8 mouse cellular contexts compared by ENCODE assay signal in the genomic region with DNA sequence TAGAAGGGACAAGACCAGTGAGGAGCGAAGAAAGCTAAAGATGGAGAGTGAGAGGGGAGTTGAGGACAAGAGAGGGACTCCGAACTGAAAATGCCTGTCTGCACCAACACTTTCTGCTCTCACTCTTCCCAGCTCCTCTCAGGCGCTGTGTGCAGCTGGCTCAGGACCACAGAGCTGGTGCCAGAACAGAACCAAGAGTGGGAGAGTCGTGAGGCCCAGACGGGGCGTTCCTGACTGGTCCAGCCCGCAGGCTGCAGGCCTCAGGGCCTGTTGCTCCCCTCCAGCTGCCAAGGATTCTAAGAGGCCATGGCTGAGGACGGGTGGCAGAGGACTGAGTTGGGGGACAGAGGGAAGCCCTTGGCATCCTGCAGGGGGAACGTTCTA.
DNase-seq lines count a peak whose midpoint lies in the region; ATAC-seq and TF ChIP-seq lines count a peak whose summit lies in the region.
"Had no signal": no experiment of that assay in that cellular context is flagged by ENCODE, and none has a peak within 500 bp of the region (broad histone marks: within the 10 kb centered on the region; RNA-seq: fewer than 3 reads in every experiment).

No protein-coding gene starts in this region.

- H3K4me2 ChIP-seq in neural tube, embryonic 15.5 days = no peak overlapping the region
- no peak overlapping the region for H3K4me2 ChIP-seq in limb, embryonic 13.5 days (replicated peaks)
- H3K4me2 ChIP-seq in stomach, postnatal 0 days (replicated peaks; ENCODE audit: low read depth) = no peak overlapping the region
- no peak overlapping the region for H3K4me2 ChIP-seq in midbrain, embryonic 11.5 days

- no peaks in the 10 kb centered on the region for H3K36me3 ChIP-seq in neural tube, embryonic 15.5 days
- H3K36me3 ChIP-seq in limb, embryonic 13.5 days = no peaks in the 10 kb centered on the region
- H3K36me3 ChIP-seq in stomach, postnatal 0 days (ENCODE audit: control insufficient read depth, insufficient read depth, low read length) = no peaks in the 10 kb centered on the region
- no peaks in the 10 kb centered on the region for H3K36me3 ChIP-seq in midbrain, embryonic 11.5 days (ENCODE audit: control insufficient read depth, insufficient read depth, low read length)

- H3K4me1 ChIP-seq in neural tube, embryonic 15.5 days = no peaks in the 10 kb centered on the region
- H3K4me1 ChIP-seq in limb, embryonic 13.5 days = peaks cover 20% of the 10 kb centered on the region
- H3K4me1 ChIP-seq in stomach, postnatal 0 days (replicated peaks; ENCODE audit: control insufficient read depth, insufficient read depth) = peaks cover 2% of the 10 kb centered on the region; the same call in 1 of the 2 replicates
- no peaks in the 10 kb centered on the region for H3K4me1 ChIP-seq in midbrain, embryonic 11.5 days (ENCODE audit: control insufficient read depth, insufficient read depth, low read length)

- no peak for DNase-seq in neural tube, embryonic 10.5 days (ENCODE audit: extremely low spot score, low spot score)
- peak; percentile 57 to 66 for DNase-seq in heart, adult 9 months (ENCODE audit: low spot score in 2 of 2)
- DNase-seq in stomach, postnatal 0 days (ENCODE audit: low spot score) = peak; percentile 34
- DNase-seq in midbrain, embryonic 11.5 days (ENCODE audit: low spot score, missing footprints) = no peak

- no peak overlapping the region for H3K9ac ChIP-seq in neural tube, embryonic 15.5 days (replicated peaks)
- H3K9ac ChIP-seq in limb, embryonic 13.5 days = 0 out of 2 replicates have a peak overlapping the region, but pooled peaks have one; percentile 25
- H3K9ac ChIP-seq in stomach, postnatal 0 days (ENCODE audit: low read length) = no peak overlapping the region
- no peak overlapping the region for H3K9ac ChIP-seq in midbrain, embryonic 11.5 days (ENCODE audit: low read length)

- 0 out of 2 replicates have a peak, but pooled peaks have one; percentile 47 for ATAC-seq in neural tube, embryonic 15.5 days (ENCODE audit: low FRiP score)
- ATAC-seq in limb, embryonic 13.5 days (ENCODE audit: low FRiP score, low read depth) = peak; percentile 77
- peak; percentile 65 for ATAC-seq in stomach, postnatal 0 days (ENCODE audit: low FRiP score, low TSS enrichment)
- no peak for ATAC-seq in monocyte, adult 5-6 weeks (replicated peaks; ENCODE audit: insufficient number of reproducible peaks, low FRiP score, low TSS enrichment, poor library complexity, severe bottlenecking)
- ATAC-seq in midbrain, embryonic 11.5 days (ENCODE audit: low FRiP score) = no peak

- no peak overlapping the region for H3K4me3 ChIP-seq in neural tube, embryonic 15.5 days (replicated peaks)
- no peak overlapping the region for H3K4me3 ChIP-seq in limb, embryonic 13.5 days
- no peak overlapping the region for H3K4me3 ChIP-seq in stomach, postnatal 0 days (ENCODE audit: low read depth, low read length)
- no peak overlapping the region for H3K4me3 ChIP-seq in midbrain, embryonic 11.5 days (ENCODE audit: low read depth, low read length)
- H3K4me3 ChIP-seq: left cerebral cortex, adult 2 months had no signal

- no peak for TF ChIP-seq EP300 in stomach, postnatal 0 days (optimal IDR thresholded peaks at IDR 0.05)

- 78% methylated on average over 9 of the region's 9 CpGs for WGBS in neural tube, embryonic 15.5 days
- 67% methylated on average over 9 of the region's 9 CpGs for WGBS in limb, embryonic 13.5 days
- 42% methylated on average over 8 of the region's 9 CpGs for WGBS in stomach, postnatal 0 days
- WGBS in midbrain, embryonic 11.5 days = 79% methylated on average over 9 of the region's 9 CpGs

- TF ChIP-seq CTCF in stomach, postnatal 0 days (IDR thresholded peaks at IDR 0.05; ENCODE audit: low read depth) = no peak

- H3K27me3 ChIP-seq in neural tube, embryonic 15.5 days (replicated peaks) = no peaks in the 10 kb centered on the region
- H3K27me3 ChIP-seq in limb, embryonic 13.5 days = no peaks in the 10 kb centered on the region
- H3K27me3 ChIP-seq in stomach, postnatal 0 days (ENCODE audit: control insufficient read depth, insufficient read depth, low read length) = no peaks in the 10 kb centered on the region
- H3K27me3 ChIP-seq in midbrain, embryonic 11.5 days (ENCODE audit: control insufficient read depth, insufficient read depth, low read length) = no peaks in the 10 kb centered on the region

- H3K27ac ChIP-seq in neural tube, embryonic 15.5 days (replicated peaks) = no peak overlapping the region
- peak overlapping the region; percentile 79 for H3K27ac ChIP-seq in limb, embryonic 13.5 days
- peak overlapping the region; percentile 77 for H3K27ac ChIP-seq in stomach, postnatal 0 days (replicated peaks)
- H3K27ac ChIP-seq in midbrain, embryonic 11.5 days (ENCODE audit: low read depth, low read length) = no peak overlapping the region
- H3K27ac ChIP-seq: left cerebral cortex, adult 2 months had no signal

- H3K9me3 ChIP-seq in neural tube, embryonic 15.5 days (replicated peaks) = no peaks in the 10 kb centered on the region
- peaks cover 8% of the 10 kb centered on the region; the same call in 1 of the 2 replicates for H3K9me3 ChIP-seq in limb, embryonic 13.5 days
- no peaks in the 10 kb centered on the region for H3K9me3 ChIP-seq in stomach, postnatal 0 days (ENCODE audit: control insufficient read depth, low read length)
- H3K9me3 ChIP-seq in midbrain, embryonic 11.5 days (ENCODE audit: control insufficient read depth, low read length) = no peaks in the 10 kb centered on the region

Comparison
In these comparisons a context has a peak if more than half of its experiments do, and no peak if none do; other contexts are left out.
1. ATAC-seq: peak in neural tube, embryonic 15.5 days (single experiment), limb, embryonic 13.5 days (single experiment) and stomach, postnatal 0 days (single experiment); none in monocyte, adult 5-6 weeks (single experiment) and midbrain, embryonic 11.5 days (single experiment).
2. H3K27ac ChIP-seq: peak in limb, embryonic 13.5 days (single experiment) and stomach, postnatal 0 days (single experiment); none in neural tube, embryonic 15.5 days (single experiment) and midbrain, embryonic 11.5 days (single experiment).
3. DNase-seq: peak in heart, adult 9 months (2 of 2) and stomach, postnatal 0 days (single experiment); none in neural tube, embryonic 10.5 days (single experiment) and midbrain, embryonic 11.5 days (single experiment).